Mouse (Mus musculus): ENCODE results near the gene Pex5l.

DNA sequence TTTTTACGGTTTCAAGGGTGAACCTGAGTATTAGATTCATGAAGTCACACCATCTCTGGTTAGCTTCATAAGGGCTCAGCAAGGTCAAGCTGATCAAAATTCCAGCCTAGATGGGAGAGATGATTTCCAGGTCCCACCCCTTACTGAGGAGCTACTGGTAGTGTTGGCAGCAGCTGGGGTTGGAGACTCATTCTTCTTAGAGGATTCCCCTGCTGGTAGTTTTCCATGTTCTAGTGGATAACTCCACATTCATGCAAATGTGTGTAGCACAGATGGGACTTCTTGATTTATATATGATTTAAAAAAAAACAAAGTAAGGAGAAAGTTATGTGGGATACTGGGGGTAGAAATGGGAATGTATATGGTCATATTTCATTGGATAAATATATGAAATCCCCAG lies 172.8 kb downstream of the Pex5l start:
- TF ChIP-seq CTCF (IDR thresholded peaks at IDR 0.05; ENCODE audit: extremely low read depth, insufficient read depth, low read length), result no peak
- no peak for TF ChIP-seq POLR2A (IDR thresholded peaks at IDR 0.05; ENCODE audit: extremely low read depth, insufficient read depth, low read length)

Data from cortical plate, adult 2 months (tissue).